Mouse (Mus musculus): Measurements from ENCODE around the gene Ndufs8.

DNA sequence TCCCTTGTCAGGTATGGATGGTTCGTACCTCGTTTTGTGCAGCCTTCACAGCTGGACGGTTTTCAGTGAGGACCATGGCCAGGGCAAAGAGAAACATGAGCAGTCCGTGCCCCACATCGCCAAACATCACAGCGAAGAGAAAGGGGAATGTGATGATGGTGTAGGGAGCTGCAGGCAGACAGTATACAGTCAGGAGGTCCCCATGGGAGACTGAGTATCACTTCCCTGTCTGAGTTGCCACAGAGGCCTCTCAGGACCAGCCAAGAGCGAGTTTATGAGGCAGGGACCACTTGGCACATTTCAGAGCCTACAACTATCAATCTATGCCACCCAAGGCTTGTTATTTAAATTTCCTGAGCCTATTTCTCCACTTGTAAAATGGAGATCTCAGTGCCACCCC lies 13.6 kb downstream of the Ndufs8 start:
- no peak for TF ChIP-seq CTCF (conservative IDR thresholded peaks at IDR 0.05; ENCODE audit: low read length)
- TF ChIP-seq POU5F1 (IDR thresholded peaks at IDR 0.05; ENCODE audit: borderline replicate concordance, low read length): no peak
- no peak for TF ChIP-seq NANOG (IDR thresholded peaks at IDR 0.05; ENCODE audit: borderline replicate concordance, low read length)

All from E14TG2a.4 (cell line).